26 mouse cellular contexts compared by ENCODE assay signal in genomic region chr2:154936536-154937155, GRCm38 (mm10). TPM values are rescaled to one million over a fixed set of nuclear protein-coding genes. Genes with fewer than 3 reads are reported as not detected.
DNase-seq lines count a peak whose midpoint lies in the region; ATAC-seq lines count a peak whose summit lies in the region.
"Had no signal": no experiment of that assay in that cellular context is flagged by ENCODE, and none has a peak within 500 bp of the region (broad histone marks: within the 10 kb centered on the region; RNA-seq: fewer than 3 reads in every experiment).

No protein-coding gene starts in this region.

- no peaks in the 10 kb centered on the region for H3K4me1 ChIP-seq in midbrain, embryonic 11.5 days (ENCODE audit: control insufficient read depth, insufficient read depth, low read length)
- H3K4me1 ChIP-seq in midbrain, embryonic 10.5 days = peaks cover 6% of the 10 kb centered on the region; the same call in 1 of the 2 replicates
- H3K4me1 ChIP-seq: heart, embryonic 12.5 days; heart, embryonic 15.5 days had no signal

- peak; percentile 10 for DNase-seq in adrenal gland, postnatal 14 days
- no peak for DNase-seq in adrenal gland, postnatal 4 days (ENCODE audit: low spot score in 2 of 2)
- DNase-seq in heart, adult 11 months = peak; percentile 86
- DNase-seq in heart, postnatal 25 days (ENCODE audit: low spot score) = no peak
- DNase-seq in midbrain, embryonic 11.5 days (ENCODE audit: low spot score, missing footprints) = peak; percentile 74
- DNase-seq in midbrain, embryonic 10.5 days (ENCODE audit: low spot score) = no peak
- DNase-seq in layer of hippocampus, adult 9-11 months = no peak
- DNase-seq: adrenal gland, adult 8-10 months; B cell, adult 2 months; cerebellum, adult 11 months; cerebellum, adult 2 months; forebrain, postnatal 0 days; gastrocnemius, adult 2 months; gastrocnemius, postnatal 14 days; heart, adult 18-20 months; heart, postnatal 10 days; heart, postnatal 4 days; kidney, adult 11 months had no signal

- intact Hi-C loops in heart, postnatal 25 days (cut with DNase I) = no loop called here

- H3K36me3 ChIP-seq in midbrain, embryonic 11.5 days (ENCODE audit: control insufficient read depth, insufficient read depth, low read length) = no peaks in the 10 kb centered on the region
- no peaks in the 10 kb centered on the region for H3K36me3 ChIP-seq in midbrain, embryonic 10.5 days
- H3K36me3 ChIP-seq: embryonic facial prominence, embryonic 12.5 days; embryonic facial prominence, embryonic 15.5 days; heart, embryonic 12.5 days; heart, embryonic 15.5 days had no signal

- 79% methylated on average over 11 of the region's 11 CpGs for WGBS in midbrain, embryonic 11.5 days
- 83% methylated on average over 11 of the region's 11 CpGs for WGBS in midbrain, embryonic 10.5 days

- no peak for ATAC-seq in midbrain, embryonic 11.5 days (ENCODE audit: low FRiP score)
- ATAC-seq: forebrain, embryonic 14.5 days; forebrain, postnatal 0 days; hindbrain, postnatal 0 days; inflammation-experienced regulatory T-cells, adult 6 months had no signal

- H3K4me2 ChIP-seq in midbrain, embryonic 11.5 days = no peak overlapping the region
- H3K4me2 ChIP-seq: embryonic facial prominence, embryonic 12.5 days; embryonic facial prominence, embryonic 15.5 days; heart, embryonic 12.5 days; heart, embryonic 15.5 days; hindbrain, embryonic 14.5 days had no signal

- H3K9ac ChIP-seq in midbrain, embryonic 11.5 days (ENCODE audit: low read length) = no peak overlapping the region
- H3K9ac ChIP-seq: embryonic facial prominence, embryonic 12.5 days; embryonic facial prominence, embryonic 15.5 days; forebrain, postnatal 0 days; heart, embryonic 12.5 days; heart, embryonic 15.5 days; hindbrain, embryonic 14.5 days had no signal

- no peak overlapping the region for H3K4me3 ChIP-seq in midbrain, embryonic 11.5 days (ENCODE audit: low read depth, low read length)
- no peak overlapping the region for H3K4me3 ChIP-seq in midbrain, embryonic 10.5 days
- H3K4me3 ChIP-seq: embryonic facial prominence, embryonic 12.5 days; embryonic facial prominence, embryonic 15.5 days; gastrocnemius, adult 2 months; heart, embryonic 12.5 days; heart, embryonic 15.5 days had no signal

- H3K27ac ChIP-seq in midbrain, embryonic 11.5 days (ENCODE audit: low read depth, low read length) = no peak overlapping the region
- no peak overlapping the region for H3K27ac ChIP-seq in midbrain, embryonic 10.5 days (replicated peaks)
- H3K27ac ChIP-seq: embryonic facial prominence, embryonic 12.5 days; embryonic facial prominence, embryonic 15.5 days; gastrocnemius, adult 2 months; heart, embryonic 15.5 days; hindbrain, embryonic 14.5 days; hindbrain, postnatal 0 days had no signal

- no peaks in the 10 kb centered on the region for H3K27me3 ChIP-seq in midbrain, embryonic 11.5 days (ENCODE audit: control insufficient read depth, insufficient read depth, low read length)
- H3K27me3 ChIP-seq in midbrain, embryonic 10.5 days (ENCODE audit: low read depth, poor library complexity, severe bottlenecking) = no peaks in the 10 kb centered on the region; the same call in 1 of the 2 replicates
- H3K27me3 ChIP-seq: embryonic facial prominence, embryonic 12.5 days had no signal

- H3K9me3 ChIP-seq in midbrain, embryonic 11.5 days (ENCODE audit: control insufficient read depth, low read length) = no peaks in the 10 kb centered on the region
- H3K9me3 ChIP-seq in midbrain, embryonic 10.5 days (replicated peaks) = no peaks in the 10 kb centered on the region
- H3K9me3 ChIP-seq: embryonic facial prominence, embryonic 12.5 days; embryonic facial prominence, embryonic 15.5 days; heart, embryonic 12.5 days; heart, embryonic 15.5 days had no signal

RNA-seq across cellular contexts. Expression of gene Eif2s2, which starts 43.9 kb away (rescaled TPM):
- total RNA-seq in adrenal gland, postnatal 14 days (2021) = 138 and 155 TPM in 2 replicates
- 100 to 1,000 TPM; 133 to 138 TPM for total RNA-seq in adrenal gland, postnatal 4 days (2021)
- total RNA-seq in heart, postnatal 25 days (2021) = 10 to 100 TPM; 51.8 to 55.4 TPM
- polyA plus RNA-seq in midbrain, embryonic 11.5 days (2014; fragmentation: Nextera tagmentation; extraction: Ambion mirVana) = 135 and 144 TPM in 2 replicates
- 108 and 119 TPM in 2 replicates for polyA plus RNA-seq in midbrain, embryonic 10.5 days (2016; fragmentation: Nextera tagmentation; extraction: Ambion mirVana)

Comparison
In these comparisons a context has a peak if more than half of its experiments do, and no peak if none do; other contexts are left out.
1. DNase-seq: peak in adrenal gland, postnatal 14 days (single experiment), heart, adult 11 months (single experiment) and midbrain, embryonic 11.5 days (single experiment); none in adrenal gland, postnatal 4 days (0 of 2), heart, postnatal 25 days (single experiment), midbrain, embryonic 10.5 days (single experiment) and layer of hippocampus, adult 9-11 months (single experiment).